Mouse (Mus musculus) MN1 (cell line): Measurements from ENCODE around the gene Adamtsl5.
"Not testable (repeated sequence)": the region's sequence is repeated elsewhere in the genome, so short reads cannot be mapped to it uniquely, and the experiment has no call there.

Experiments used
- DNase-seq: peaks from one replicate; pipeline ENCODE4 v3.0.0-alpha.2; 2016; ENCODE audit warnings: low spot score

Adamtsl5 gene

DNA sequence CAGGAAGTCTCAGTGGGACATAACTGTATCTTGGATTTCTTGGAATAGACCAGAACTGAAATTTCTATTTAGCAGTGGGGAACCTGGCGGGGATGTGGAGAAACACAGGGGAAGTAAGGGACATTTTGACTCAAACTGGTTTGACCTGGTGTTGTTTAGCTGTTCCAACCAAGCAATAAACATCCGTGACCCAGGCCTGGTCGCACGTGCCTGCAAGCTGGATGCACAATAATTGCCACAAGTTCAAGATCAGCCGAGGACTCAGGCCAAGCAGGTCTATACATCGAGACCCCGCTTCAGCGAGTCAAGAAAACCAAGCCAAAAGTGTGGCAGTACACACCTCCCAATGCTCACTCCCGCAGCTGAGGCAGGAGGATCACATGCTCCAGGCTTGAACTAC lies 23.8 kb upstream of the Adamtsl5 start:
- no peak for DNase-seq

DNA sequence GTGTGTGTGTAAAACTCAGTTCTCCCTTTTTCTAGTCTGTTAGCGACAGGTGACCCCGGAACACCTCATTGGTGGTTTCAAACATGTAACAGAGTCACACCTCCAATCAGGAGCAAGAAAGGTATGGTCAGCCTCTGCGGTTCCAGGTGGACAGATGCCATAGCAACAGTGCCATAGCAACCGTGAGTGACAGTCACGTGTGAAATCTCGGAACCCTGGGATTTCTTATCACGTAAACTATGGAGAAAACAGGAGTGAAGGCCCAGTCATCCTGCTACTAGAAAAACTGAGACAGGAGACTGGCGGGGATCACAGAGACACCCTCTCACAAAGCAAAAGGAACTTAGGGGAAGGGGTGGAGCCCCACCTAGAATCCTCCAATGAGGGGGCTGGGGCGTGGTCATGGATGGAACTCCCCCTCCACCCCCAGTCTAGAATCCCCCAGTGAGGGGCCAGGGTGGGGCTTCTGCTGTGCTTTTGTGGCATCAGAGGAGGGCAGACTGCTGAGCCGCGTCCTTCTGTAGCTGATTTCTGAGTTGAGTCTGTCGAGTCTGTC lies 23.3 kb upstream of the Adamtsl5 start:
- peak; percentile 71 for DNase-seq

DNA sequence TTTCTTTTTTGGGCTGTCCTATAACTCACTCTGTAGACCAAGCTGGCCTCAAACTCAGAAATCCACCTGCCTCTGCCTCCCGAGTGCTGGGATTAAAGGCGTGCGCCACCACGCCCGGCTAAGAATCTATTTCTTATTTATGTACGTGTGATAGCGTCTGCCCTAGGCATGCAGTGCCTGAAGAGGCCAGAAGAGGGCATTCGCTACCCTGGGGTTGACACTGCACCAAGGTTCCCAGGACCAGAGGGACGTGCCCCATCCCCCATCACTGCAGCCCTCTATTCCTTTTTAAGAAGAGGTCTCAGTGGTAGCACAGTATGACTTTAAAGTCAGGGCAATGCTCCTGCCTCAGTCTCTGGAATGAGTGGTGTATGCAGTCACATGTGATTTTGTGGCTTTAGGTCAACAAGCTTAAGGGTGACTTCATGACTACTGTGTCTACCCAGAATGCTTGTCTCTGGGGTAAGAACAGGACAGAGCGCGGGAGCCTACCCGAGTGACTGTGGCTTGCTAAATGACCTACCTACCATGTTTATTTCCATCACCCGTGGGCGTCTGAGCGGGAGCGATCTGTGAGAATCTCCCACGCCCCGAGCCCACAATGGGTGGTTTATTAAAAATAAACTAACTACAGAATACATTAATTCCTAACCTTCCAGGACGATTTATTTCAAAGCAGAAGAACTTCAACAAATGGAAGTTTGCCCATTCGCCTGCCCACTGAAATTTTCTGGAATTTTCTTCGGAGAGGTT lies 22.0 kb upstream of the Adamtsl5 start:
- no peak for DNase-seq

DNA sequence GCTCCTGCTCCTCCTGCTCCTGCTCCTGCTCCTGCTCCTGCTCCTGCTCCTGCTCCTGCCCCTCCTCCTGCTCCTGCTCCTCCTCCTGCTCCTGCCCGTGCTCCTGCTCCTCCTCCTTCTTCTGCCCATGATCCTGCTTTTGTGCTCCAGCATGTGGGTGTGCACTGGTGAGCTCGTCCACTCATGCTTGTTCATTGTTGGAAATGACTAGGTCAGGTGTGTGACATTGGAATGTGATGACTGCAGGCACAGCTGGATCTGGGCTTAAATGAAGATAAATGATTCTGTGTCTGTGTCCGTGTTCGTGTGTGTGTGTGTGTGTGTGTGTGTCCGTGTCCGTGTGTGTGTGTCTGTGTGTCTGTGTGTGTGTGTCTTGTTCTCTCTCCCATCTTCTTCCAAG lies 20.2 kb upstream of the Adamtsl5 start:
- DNase-seq: no peak

DNA sequence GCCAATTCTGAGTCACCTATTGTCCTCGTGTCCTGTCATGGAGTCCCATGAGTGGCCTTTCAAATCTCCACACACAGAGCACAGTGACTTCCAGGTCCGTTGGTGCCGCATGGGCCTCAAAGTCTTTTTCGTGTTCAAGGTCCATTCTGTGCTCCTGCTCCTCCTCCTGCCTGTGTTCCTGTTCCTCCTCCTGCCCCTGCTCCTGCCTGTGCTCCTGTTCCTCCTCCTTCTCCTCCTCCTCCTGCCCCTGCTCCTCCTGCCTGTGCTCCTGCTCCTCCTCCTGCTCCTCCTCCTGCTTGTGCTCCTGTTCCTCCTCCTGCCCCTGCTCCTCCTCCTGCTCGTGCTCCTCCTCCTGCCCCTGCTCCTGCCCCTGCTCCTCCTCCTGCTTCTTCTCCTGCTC lies 19.7 kb upstream of the Adamtsl5 start:
- DNase-seq: no peak

DNA sequence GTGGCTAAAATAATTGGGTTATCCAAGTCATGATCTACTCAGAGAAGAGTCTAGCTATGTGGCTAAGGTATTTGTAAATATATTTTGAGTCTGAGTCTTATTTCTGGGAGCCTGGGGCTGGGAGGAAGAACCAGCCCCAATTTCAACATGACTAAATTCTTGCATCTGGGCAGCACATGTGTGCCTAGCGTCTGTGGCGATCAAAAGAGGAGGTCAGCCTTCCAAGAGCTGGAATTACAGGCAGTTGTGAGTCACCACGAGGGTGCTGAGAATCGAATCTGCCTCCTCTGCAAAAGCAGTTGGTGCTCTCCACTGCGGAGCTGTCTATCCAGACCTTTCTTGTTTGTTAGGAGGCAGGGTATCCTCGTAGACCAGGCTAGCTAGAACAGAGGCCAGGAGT lies 17.5 kb upstream of the Adamtsl5 start:
- no peak for DNase-seq

DNA sequence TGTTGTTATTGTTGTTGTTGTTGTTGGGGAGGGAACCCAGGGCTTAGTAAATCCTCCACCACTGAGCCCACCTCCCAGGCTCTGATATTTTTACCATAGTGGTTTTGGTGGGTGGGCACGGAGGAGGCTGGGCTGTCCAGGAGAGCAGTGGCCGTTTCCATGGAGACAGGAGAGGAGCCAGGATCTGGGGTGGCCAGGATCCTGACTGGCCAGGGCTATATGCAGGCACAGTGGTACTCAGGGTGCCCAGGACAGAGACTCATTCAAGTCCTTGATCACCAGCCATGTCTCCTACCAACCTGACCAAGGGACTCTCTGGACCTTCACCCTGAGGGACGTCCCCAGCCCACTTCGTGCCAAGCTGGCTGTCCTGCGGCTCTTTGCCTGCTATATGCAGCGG lies 15.5 kb upstream of the Adamtsl5 start:
- no peak for DNase-seq

DNA sequence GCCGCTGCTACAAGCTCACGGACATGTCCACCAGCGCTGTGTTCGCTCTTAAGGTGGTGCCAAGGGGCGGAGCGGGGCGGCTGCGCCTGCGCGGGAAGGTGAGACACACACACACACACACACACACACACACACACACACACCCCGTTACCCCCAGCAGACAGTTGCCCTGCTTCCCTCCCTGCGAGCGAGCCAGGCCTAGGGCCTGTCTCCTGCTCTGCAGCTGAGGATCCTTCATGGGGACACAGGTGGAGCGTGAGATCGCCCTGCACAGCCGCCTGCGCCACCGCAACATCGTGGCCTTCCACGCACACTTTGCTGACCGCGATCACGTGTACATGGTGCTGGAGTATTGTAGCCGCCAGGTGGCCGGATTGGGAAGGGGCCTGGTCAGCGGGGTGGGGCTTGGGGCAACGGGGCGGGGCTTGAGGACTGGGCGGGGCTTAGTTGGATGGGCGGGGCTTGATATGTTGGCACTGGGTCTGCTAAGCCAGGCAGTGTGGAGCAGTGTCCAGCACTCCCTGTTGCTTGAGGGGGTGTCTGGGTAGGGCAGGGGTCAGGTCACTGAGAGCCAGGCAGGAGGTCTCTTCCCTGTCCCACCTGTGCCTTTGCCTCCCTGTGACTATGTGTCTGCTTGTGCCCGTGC lies 9.9 kb upstream of the Adamtsl5 start:
- DNase-seq: no peak

DNA sequence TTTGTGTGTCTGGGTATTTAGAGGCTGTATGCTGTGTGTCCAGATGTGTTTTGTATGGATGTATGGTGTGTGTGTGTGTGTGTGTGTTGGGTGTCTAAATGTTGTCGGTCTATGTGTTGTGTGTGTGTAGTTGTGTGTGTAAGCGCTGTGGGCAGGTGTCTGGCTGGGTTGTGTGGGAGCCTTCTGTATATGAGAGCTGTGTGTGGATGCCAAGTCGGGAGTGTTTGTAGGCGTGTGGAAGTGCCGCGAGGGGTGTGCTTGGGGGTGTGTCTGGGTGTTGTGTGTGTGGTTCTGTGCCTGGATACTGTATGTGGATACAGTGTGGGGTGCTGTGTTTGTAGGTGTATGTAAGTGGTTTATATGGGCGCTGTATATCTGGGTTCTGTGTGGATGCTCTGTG lies 9.1 kb upstream of the Adamtsl5 start:
- no peak for DNase-seq

DNA sequence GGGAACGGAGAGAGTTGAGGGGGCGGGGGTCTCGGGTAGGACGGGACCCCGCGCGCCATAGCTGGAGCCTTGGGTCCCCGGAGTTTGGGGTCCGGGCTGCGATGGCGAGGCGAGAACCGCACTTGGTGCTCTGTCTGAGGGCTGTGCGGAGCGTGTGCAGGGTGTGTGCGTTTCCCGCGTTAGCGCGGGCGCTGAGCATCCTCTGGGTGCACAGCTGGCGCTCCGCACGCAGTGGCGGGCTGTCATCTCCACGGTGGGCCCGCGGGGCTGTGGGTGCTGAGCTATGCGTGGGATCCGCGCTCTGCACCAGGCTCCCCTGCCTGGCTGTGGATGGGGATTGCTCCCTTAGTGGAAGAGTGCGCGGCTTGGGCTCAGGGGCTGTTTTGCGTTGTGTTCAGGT lies 8.5 kb upstream of the Adamtsl5 start:
- no peak for DNase-seq

DNA sequence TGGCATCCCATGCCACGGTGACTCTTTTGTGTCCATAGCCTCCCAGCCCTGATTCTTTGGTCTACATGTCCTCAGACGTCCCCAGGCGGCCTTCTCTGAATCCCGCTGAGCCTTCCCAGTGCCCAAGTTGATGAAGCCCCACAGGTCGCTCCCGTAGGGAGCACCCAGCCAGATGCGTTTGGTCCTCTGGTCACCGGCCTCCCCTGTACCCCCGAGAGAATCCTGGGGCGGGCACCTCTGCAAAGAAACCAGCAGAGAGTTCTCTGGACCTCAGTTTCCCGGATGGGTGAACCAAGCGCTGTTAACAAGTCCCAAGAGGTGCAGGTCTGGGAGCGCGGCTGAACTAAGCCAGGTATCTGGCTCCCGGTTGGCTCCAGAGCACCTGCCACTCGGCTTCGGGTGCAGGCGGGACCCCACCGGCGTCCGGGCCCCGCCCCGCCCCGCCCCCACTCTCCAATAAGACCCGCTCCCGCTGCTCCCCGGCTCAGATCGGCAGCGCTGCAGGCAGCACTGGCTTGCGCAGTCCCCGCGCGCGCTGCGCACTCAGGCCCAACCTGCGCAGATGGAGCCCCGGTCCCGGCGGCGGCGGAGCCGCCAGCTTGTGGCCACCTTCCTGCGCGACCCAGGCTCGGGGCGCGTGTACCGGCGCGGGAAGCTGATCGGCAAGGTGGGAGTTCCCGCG lies 7.9 kb upstream of the Adamtsl5 start, which contains the start of gene Plk5:
TSS of gene Plk5 (plus strand) at position 459 of the 682 bp plus-strand sequence.
- DNase-seq: no peak

DNA sequence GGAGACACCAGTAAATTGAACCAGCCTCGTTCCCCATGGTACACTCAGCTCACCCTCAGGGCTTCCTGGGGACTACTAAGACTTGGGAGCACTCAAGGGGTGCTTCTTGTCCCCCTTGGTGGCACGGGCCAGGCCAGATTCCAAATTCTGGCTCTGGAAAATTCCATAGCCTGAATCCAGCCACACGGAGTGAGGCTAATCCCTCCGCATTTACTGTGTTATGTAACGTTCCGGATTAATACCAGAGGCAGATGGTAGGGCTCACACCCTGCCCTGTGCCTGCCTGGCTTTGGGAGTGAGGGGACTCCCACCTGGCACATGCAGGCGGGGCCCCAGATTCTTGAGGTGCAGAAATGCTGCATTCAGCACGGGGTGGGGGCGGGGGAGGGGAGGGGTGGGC lies 7.2 kb upstream of the Adamtsl5 start:
- no peak for DNase-seq

DNA sequence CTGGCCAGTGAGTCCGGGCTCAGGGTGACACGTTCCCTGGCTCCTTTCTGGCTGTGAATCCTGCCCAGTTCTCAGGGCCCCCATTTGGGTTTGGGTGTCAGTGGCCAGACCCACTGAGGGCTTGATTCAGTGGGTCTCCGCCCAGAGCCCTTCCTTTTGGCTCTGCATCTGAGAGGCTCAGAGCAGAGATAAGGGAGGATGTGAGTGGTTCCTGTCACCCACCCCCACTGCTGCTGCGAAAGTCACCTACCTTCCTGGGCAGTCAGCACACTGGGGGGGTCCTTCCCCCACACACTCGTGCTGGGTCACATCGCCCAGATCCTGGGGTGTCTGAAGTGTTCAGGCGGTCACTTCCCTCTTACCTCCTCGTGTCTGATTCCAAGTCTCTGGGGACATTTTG lies 4.5 kb upstream of the Adamtsl5 start:
- DNase-seq: no peak

DNA sequence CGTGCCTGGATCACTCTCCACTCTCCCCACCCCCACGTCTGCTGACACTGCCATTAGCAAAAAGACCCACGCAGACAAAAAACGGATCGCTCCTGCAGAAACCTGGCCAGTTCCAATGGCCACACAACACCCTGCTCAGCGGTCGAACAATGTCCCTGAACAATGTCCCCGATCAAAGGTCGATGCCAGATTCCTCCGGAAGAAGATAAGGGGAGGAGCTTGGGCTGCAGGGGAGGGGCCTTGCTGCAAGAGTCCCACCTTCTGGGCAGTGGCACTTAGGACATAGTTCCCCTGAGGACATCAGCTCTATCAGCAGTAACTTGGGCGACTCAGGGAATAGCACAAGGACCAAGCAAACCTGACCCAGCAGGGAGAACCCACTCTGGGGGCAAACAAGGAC lies 3.7 kb upstream of the Adamtsl5 start:
- no peak for DNase-seq

DNA sequence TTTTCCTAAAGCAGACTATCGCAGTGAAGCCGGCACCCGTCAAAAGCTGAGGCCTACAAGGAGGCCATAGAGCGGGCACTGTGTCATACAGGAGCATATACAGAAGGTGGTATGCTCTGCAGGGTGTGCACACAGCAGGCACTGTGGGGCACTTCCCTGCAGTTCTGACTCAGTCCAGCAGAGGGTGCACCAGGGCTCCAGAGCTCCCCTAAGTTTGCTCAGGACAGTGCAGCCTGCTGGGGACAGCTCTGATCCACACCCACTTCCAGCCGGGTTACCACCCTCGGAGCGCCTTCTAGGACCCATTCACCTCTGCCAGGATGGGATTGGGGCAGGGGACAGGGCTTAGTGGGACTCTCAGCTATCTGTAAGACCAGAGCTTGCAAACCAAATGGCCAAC lies 2.1 kb upstream of the Adamtsl5 start:
- DNase-seq: peak; percentile 90

DNA sequence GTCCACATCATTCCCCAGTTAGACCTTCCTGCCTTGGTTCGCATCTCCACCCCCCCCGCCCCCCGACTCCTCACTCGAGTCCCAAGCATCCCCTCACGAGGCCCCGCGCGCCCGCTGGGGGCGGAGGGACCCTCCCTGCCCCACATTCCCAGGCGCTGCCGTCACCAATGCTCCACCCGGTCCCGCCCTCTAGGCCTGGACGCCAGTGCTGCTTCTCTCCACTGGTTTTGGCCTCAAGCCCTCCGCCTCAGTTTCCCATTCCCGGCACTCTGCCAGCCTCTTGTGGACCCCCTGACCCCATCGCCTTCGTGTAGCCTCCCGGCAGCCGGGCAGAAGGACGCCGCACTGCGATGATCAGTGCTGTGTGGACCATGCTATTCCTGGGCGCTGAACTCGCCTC lies 769 bp upstream of the Adamtsl5 start:
- DNase-seq: no peak

DNA sequence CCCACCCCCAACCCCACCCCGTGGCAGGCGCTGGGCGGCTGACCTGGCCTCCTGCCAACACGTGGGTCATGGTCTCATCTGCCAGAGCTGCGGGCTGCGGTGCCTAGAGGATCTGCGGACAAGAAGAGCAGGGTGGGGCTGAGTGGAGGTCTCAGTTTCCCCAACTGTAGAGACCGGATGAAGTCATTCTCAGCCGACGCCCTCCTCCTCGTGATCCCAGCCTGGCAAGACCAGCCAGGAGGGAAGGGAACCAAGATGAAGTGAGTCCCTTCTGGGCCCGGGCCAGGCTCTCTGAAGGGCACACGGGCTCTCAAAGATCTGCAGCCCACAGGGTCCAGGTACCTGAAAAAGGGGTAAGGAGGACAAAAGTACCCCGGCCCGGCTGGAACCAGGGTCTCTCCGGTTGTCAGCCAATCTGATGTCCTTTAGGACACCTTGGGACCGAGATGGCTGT lies 671 bp downstream of the Adamtsl5 start:
- peak; percentile 35 for DNase-seq

DNA sequence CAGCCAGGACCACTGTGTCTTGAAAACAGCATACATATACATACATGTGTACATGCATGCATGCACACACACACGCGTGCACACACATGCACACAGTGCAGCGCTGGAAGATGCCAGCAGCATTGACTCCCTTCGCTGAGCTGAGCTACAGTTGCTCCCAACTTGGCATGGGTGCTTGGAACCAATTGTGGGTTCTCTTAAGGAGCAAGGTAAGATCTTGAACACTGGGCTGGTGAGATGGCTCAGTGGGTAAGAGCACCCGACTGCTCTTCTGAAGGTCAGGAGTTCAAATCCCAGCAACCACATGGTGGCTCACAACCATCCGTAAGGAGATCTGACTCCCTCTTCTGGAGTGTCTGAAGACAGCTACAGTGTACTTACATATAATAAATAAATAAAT lies 2.3 kb downstream of the Adamtsl5 start:
- not testable (repeated sequence) for DNase-seq

DNA sequence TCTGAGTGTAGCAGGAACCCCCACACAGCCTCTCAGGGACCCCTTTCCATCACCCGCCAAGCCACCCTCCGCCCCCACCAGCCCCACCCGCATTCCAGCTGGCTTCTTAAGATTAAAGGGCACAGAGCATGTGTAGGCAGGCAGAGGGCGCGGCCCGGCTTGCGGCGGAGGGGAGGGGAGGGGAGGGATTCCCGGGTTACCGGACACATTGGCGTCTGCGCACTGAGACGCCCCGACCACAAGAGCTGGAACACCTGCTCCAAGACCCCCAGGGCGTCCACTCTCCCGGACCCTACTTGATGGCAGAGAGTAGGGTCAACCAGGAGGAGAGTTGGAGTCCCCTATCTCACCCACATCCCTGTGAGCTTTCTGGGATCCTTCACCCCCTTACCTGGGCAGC lies 3.1 kb downstream of the Adamtsl5 start:
- no peak for DNase-seq

DNA sequence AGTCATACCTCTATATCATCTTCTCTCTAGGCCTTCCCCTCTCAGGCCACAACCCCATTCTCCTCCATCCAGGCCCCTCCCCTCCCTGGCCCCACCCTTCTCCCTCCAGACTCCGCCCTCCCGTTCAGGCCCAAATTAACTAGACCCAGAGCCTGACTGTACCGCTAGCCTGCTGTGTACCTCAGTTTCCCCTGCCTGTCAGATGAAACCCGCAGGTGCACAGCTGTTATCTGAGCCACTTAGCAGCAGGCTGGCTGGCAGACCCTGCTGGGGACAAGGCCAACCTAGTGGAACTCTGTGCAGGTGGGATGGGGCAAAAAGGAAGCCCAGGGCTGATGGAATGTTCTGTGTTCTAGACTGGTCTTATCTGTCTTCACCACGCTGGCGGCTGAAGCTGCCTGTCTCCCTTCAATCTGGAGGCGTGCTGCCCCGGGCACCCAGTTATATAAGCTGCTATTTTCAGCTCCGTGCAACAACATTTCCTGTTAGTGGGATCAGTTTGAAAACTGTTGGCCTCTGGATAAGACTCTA lies 4.0 kb downstream of the Adamtsl5 start:
- DNase-seq: no peak

DNA sequence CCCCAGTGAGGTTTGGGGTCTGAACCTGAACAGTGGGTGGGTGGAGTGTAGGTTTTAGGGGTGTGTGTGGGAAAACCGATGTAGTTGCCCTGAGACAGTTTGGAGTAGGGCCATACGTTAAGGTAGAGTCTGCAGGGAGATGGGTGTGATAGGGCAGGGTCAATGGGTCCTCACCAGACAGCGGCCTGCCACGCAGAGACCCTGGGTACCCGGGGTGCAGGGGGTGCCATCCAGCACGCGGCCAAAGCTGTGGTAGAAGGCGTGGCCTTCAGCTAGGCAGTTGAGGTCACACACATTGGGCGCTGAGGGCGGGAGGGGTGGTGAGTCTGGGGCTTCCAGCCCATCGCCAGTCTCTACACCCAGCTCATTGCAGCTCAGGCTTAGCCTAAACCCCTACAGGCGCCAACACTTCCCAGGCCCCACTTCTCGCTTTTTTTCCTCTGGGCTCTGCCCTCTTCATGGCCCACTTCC lies 4.8 kb downstream of the Adamtsl5 start:
- no peak for DNase-seq

DNA sequence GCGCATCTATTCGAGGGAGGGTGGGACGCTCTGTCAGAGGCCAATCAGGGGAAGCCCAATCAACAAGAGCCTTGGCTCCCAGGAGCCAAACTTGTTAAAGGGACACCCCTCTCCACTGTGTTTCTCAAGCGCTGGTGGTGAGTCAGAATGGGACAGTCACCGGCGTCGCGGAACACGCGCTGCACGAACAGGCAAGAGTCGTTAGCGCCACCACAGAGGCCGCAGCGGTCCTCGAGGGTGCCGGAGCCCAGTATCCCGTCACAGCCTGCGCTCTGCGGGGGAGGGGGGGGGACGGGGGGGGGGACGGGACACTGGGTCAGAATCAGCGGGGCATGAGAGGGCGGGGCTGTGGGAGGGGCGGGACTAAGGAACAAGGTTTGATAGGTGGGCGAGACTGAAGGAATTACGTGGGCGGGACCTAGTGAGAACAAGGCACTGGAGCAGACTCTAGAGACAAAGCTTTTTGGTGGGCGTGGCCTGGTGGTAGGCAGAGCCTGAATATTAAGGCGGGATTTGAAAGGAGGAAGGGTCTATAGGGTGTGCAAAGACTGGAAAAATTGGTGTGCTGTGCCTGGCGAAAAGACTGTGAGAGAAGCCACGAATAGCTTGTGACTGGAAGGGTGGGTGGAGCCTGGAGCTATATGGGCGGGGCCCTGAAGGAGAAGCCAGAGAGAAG lies 5.3 kb downstream of the Adamtsl5 start:
- DNase-seq: no peak
